Mouse (Mus musculus): ENCODE data around the gene Tmem151a.

The Tmem151a gene

DNA sequence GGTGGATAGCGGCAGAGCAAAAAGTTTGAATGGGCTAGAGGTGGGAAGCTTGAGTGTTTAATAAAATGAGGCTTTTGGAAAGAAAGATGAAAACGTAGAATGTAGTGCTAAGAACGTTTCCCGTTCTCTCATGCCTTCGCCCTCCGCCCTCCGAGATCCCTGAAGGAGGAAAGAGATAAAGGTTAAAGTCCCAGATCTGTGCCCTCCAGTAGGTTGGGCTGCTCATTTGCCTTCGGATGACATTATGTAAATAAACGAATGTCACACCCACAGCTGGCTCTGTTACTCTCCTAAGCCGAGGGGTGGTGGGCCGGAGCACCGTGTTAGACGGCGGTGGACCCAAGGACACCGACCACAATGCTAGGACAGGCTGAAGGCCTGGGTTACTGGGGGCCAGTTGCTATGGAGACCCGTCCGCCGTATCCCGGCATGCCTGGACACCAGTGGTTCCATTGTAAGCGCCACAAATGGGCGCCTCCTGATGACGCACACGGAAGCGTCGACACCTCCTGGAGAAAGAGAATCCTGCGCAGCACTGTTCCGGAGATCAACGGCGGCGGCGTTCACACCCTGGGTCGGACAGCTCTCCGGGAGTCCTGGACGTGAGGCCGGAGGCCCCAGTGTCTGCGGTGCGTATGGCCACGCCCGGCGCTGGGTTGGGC is 44.3 kb downstream of the Tmem151a start, which contains the start of gene Brms1:
Brms1 (plus strand) TSS at position 493 of the 662 bp plus-strand sequence.
- peak; percentile 99 for DNase-seq (ENCODE audit: low spot score)

- peak; percentile 43 for DNase-seq (ENCODE audit: low spot score)
Observed at GRCm38 (mm10) chr19:5039301-5040114, 45.8 kb downstream of the Tmem151a start.

DNA sequence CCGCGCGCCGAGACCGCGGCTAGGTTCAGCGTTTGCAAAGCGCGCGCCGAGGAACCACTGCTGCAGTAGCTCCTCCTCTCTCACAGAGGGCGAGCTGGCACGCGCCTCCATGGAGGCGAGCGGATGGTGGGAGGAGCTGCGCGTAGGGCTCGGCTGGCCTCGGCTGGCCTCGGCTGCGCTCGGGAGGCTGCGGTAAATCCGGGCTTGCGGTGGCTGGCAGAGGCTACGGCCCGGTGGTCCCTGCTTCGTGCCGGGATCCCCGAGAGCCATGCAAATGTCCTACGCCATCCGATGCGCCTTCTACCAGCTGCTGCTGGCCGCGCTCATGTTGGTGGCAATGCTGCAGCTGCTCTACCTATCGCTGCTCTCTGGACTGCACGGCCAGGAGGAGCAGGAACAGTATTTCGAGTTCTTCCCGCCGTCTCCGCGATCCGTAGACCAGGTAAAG is 46.6 kb downstream of the Tmem151a start, which contains the start of the genes B4gat1 and AC124502.3:
B4gat1 (plus strand) TSS at position 118 of the 448 bp plus-strand sequence.
AC124502.3 (plus strand) TSS at position 183 of the 448 bp plus-strand sequence.
- peak; percentile 97 for DNase-seq (ENCODE audit: low spot score)

DNA sequence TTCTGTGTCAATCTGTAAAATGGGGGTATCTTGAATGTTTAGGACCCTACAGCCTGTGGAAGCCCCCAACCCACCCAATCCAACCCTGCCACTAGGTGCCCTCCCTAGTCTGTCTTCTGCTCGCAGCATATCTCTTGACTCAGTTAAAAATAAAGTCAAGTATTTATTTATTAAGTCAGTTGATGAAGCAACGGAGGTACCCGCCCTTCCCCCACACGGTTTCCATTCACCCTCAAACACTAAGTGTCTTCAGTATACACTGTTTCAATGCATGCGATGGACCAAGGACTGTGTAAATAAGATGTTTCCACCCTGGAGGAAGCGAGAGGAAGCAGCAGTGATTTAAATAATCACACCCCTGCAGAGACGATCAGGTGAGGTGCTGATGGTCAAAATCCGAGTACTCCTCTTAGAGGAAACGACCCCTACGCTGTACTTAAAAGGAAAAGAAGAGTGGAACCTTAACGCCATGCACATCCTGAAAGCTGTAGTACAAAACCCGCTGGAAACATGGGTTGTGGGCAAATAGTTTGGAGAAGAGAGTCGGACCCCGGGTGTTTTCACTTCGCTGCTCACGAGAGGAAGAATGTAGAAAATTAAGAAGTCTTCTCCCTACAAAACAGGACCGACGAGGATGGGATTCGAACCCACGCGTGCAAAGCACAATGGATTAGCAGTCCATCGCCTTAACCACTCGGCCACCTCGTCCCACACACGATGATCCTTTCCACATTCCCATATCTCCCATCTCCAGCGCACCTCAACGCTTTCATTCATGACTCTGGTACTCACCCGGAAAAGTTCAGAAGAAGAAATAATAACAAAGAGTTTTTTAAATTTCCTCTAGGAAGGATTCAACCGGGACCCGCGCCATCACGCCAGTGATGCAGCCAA is 47.4 kb downstream of the Tmem151a start:
- DNase-seq (ENCODE audit: low spot score): peak; percentile 95

- no peak for DNase-seq (ENCODE audit: low spot score)
Observed at GRCm38 (mm10) chr19:5036577-5036976, 48.8 kb downstream of the Tmem151a start.

- no peak for DNase-seq (ENCODE audit: low spot score)
Observed at GRCm38 (mm10) chr19:5032686-5033085, 52.6 kb downstream of the Tmem151a start.

DNA sequence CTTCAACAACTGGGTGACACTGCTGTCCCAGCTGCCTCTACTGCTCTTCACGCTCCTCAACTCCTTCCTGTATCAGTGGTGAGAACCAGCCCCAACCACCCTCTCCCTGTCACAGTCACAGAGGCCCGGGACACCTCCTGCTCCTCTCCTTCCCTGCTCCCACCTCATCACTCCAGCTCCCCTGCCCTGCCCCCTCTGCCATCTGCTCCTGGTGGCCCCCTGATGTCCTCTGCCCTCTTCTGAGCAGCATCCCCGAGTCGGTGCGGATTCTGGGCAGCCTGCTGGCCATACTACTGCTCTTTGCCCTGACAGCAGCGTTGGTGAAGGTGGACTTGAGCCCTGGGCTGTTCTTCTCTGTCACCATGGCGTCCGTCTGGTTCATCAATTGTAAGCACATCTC is 59.2 kb downstream of the Tmem151a start:
- no peak for DNase-seq (ENCODE audit: low spot score)

DNA sequence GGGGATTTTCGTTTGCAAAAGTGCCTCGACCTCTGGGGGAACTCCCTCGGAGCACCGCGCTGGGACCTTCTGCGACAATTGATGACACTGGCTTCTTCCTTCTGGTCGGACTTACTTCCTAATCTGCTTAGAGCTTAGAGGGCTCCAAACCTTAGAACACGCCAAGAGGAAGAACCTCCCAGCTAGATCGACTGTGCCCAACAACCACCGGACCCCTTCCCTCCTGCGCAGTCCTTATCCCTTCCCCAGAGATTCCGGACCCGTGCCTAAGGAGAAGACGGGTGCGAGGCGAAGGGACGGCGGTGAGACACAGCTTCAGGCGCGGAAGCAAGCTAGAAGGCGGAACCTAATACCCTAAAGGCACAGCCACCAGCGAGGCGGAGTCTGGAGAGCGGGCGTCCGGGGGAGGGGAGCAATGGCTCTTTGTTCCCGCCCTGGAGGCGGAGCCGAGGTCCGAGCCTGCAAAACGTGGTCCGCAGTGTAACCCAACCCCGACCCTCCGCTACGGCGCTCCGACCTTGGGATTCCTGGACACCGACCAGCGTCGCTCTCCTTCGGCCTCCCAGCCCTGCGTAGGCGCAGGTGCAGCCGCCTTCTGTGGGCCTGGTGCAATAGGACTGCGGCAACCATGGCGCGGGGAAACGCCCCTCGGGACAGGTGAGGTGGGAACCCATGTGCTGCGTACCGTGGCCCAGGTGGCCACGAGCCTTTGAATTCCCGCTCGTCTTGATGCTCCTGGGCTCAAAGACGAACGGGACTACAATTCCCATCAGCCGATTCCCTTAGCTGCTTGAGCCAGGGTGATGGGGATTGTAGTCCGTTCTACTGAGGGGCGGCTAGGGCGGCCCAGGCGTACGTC is 61.5 kb downstream of the Tmem151a start, which contains the start of gene Slc29a2:
Slc29a2 (plus strand) TSS at position 240 of the 859 bp plus-strand sequence.
- peak; percentile 97 for DNase-seq (ENCODE audit: low spot score)

DNA sequence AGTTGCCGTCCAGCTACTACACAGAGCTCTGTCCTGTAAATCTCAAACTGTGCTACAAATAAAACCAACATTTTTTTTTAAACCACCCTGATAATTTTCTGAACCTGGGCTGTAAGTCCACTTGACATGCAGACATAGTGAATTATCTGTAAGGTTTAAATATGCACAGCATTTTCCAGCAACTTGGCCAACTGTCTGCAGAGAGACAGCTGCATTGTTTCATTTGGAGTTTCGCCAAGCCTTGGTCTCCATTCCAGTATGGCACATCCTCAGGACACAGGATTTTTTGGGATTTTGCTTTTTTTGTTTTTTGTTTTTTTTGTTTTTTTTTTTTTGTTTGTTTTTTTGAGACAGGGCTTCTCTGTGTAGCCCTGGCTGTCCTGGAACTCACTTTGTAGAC is 63.9 kb downstream of the Tmem151a start:
- DNase-seq (ENCODE audit: low spot score): no peak
